9 mouse cellular contexts compared by ENCODE assay signal in genomic region chr3:82275822-82276203, GRCm38 (mm10).
A peak's percentile ranks its signal among the peaks of the same experiment; 100 is the strongest.
DNase-seq lines count a peak whose midpoint lies in the region; ATAC-seq and TF ChIP-seq lines count a peak whose summit lies in the region.
"Had no signal": no experiment of that assay in that cellular context is flagged by ENCODE, and none has a peak within 500 bp of the region (broad histone marks: within the 10 kb centered on the region; RNA-seq: fewer than 3 reads in every experiment).

No protein-coding gene starts in this region.

- no peaks in the 10 kb centered on the region for H3K27me3 ChIP-seq in heart, adult 2 months (ENCODE audit: control insufficient read depth, insufficient read depth, low read length)
- H3K27me3 ChIP-seq in hindbrain, embryonic 16.5 days (replicated peaks; ENCODE audit: control insufficient read depth, insufficient read depth, low read length), result no peaks in the 10 kb centered on the region

- intact Hi-C loops in heart, adult 2 months (cut with DNase I), result no loop called here

- no peak for DNase-seq in heart, adult 2 months
- no peak for DNase-seq in heart, postnatal 4 days
- DNase-seq in layer of hippocampus, adult 2 months (ENCODE audit: low spot score in 2 of 2), result no peak
- no peak for DNase-seq in layer of hippocampus, adult 18-20 months (ENCODE audit: low spot score in 2 of 2)
- peak; percentile 18 for DNase-seq in brain, adult 2 months (ENCODE audit: low read depth, low spot score)
- no peak for DNase-seq in thymus, postnatal 36 days
- DNase-seq in testis, postnatal 10 days (ENCODE audit: low spot score), result no peak

- H3K9me3 ChIP-seq in hindbrain, embryonic 16.5 days (ENCODE audit: control insufficient read depth, low read length), result no peaks in the 10 kb centered on the region

- WGBS in heart, adult 2 months, result 58% methylated on average over 4 of the region's 4 CpGs
- WGBS in hindbrain, embryonic 16.5 days, result 46% methylated on average over 4 of the region's 4 CpGs

- no peaks in the 10 kb centered on the region for H3K79me2 ChIP-seq in heart, adult 2 months (replicated peaks; ENCODE audit: control insufficient read depth, insufficient read depth, low read length)

- H3K27ac ChIP-seq in heart, adult 2 months, result peak overlapping the region; percentile 46
- H3K27ac ChIP-seq in layer of hippocampus, adult 2 months, result peak overlapping the region; percentile 76; the same call in 1 of the 2 replicates
- H3K27ac ChIP-seq in hindbrain, embryonic 16.5 days (ENCODE audit: low read depth, low read length), result peak overlapping the region; percentile 39

- H3K9ac ChIP-seq in heart, adult 2 months (ENCODE audit: low read depth, low read length), result no peak overlapping the region
- no peak overlapping the region for H3K9ac ChIP-seq in hindbrain, embryonic 16.5 days (ENCODE audit: low read depth, low read length)

- no peak overlapping the region for H3K4me3 ChIP-seq in heart, adult 2 months
- H3K4me3 ChIP-seq in layer of hippocampus, adult 2 months, result no peak overlapping the region
- H3K4me3 ChIP-seq in hindbrain, embryonic 16.5 days (ENCODE audit: low read length), result no peak overlapping the region

- H3K4me1 ChIP-seq in heart, adult 2 months (ENCODE audit: control insufficient read depth, insufficient read depth, low read length), result peaks cover 3% of the 10 kb centered on the region; the same call in 1 of the 2 replicates
- peaks cover 12% of the 10 kb centered on the region for H3K4me1 ChIP-seq in hindbrain, embryonic 16.5 days (ENCODE audit: control insufficient read depth, insufficient read depth, low read depth, low read length)

- H3K36me3 ChIP-seq in heart, adult 2 months (ENCODE audit: control insufficient read depth, insufficient read depth, low read length), result no peaks in the 10 kb centered on the region
- no peaks in the 10 kb centered on the region for H3K36me3 ChIP-seq in hindbrain, embryonic 16.5 days (ENCODE audit: control insufficient read depth, insufficient read depth, low read length)

- no peak overlapping the region for H3K4me2 ChIP-seq in hindbrain, embryonic 16.5 days (ENCODE audit: low read length)

- TF ChIP-seq POLR2A in heart, adult 2 months (IDR thresholded peaks at IDR 0.05; ENCODE audit: insufficient read depth, low read depth, low read length), result no peak

- TF ChIP-seq CTCF in heart, adult 2 months (IDR thresholded peaks at IDR 0.05), result no peak
- no peak for TF ChIP-seq CTCF in layer of hippocampus, adult 2 months (conservative IDR thresholded peaks at IDR 0.05)

- ATAC-seq in hindbrain, embryonic 16.5 days, result peak; percentile 31; the same call in 1 of the 2 replicates
- ATAC-seq: CD4-positive, CD25-positive, alpha-beta regulatory T cell, adult 4 months had no signal

- no peak for TF ChIP-seq EP300 in heart, adult 2 months (IDR thresholded peaks at IDR 0.05; ENCODE audit: insufficient read depth, low read depth, low read length)
